Mouse (Mus musculus): ENCODE data around the gene Piwil1.

Piwil1 gene

DNA sequence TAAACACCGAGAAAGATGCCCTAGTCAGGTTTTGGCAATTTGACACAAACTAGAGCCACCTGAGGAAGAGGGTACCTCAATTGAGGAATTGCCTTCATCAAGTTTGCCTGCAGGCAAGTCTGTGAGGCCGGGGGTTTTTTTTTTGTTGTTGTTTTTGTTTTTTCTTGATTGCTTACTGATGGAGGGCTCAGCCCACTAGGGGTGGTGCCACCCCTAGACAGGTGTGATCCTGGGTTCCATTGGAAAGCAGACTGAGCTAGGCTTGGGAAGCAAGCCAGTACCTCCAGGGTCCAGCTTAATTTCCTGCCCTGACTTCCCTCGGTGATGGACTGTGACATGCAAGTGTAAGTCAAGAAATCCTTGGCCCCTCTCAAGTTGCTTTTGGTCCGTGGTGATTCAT lies at the start of gene Piwil1:
Gene Piwil1, plus strand, starts transcription at position 301 of the 400 bp plus-strand sequence.
- no peak for ATAC-seq (ENCODE audit: insufficient number of reproducible peaks, low FRiP score, low TSS enrichment)

DNA sequence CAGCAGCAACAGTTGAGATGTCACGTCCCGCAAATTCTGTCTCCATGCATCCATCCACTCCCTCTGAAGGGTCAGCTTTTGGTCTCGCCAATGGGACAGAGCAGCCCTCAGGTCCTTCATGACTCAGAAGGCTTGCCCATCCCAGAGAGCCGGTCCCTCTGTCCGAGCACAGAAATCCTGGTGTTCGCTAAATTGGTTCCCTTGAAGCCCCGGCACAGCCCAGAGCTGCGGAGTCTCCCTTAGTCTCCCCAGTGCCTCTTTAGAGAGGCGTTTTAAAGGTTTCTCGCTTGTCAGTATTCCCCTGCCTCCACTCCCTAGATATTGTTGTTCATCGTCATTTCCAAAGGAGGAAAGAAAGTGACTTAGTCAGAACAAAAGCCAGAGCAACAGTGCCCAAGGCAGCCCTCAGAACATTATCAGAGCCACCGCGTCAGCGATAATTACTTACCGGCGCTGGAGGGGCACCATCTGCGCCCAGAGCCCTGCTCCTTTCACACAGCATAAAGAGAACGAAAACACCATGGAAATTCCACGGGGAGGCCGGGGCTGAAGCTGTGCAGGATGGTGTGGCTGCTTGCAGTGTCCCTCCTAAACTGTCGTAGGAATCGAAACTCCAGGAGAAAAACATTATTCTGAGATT lies 45.7 kb upstream of the Piwil1 start:
- ATAC-seq (ENCODE audit: insufficient number of reproducible peaks, low FRiP score, low TSS enrichment) = no peak

GRCm38 (mm10) chr5:128660101-128660500 lies 42.2 kb upstream of the Piwil1 start:
- no peak for ATAC-seq (ENCODE audit: insufficient number of reproducible peaks, low FRiP score, low TSS enrichment)

DNA sequence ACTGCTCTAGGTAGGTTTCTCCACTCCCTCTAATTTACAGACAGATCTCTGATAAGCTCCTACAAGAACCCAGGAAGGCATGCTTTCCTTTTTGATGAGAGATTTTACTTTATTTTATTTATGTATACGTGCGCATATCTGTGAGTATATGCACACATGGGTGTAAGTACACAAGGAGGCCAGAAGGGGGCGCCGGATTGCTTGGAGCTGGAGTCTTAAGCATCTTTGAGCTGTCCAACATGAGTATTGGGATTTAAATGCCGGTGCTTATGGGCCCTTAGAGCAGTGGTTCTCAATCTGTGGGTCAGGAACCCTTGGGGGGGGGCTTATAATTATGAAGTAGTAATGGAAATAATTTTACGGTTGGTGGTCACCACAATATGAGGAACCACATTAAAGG lies 39.4 kb upstream of the Piwil1 start:
- no peak for ATAC-seq (ENCODE audit: insufficient number of reproducible peaks, low FRiP score, low TSS enrichment)

DNA sequence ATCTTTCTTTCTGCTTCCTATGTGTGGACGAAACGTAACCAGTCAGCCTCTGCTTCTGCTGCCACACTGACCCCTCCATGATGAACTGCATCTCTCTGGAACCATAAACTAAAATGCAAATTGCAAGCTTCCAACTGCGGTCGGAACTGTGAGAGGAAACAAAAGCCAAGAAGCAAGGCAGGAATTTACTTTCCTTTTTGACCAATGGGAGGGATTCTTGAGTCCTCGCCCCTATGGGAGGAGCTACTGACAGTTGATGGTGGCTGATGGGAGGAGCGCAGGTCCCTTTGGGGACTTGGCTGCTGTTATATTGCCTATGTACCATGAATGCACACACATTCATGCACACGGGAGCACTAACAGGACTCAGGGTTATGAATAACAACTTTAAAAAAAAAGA lies 38.3 kb upstream of the Piwil1 start:
- no peak for ATAC-seq (ENCODE audit: insufficient number of reproducible peaks, low FRiP score, low TSS enrichment)

DNA sequence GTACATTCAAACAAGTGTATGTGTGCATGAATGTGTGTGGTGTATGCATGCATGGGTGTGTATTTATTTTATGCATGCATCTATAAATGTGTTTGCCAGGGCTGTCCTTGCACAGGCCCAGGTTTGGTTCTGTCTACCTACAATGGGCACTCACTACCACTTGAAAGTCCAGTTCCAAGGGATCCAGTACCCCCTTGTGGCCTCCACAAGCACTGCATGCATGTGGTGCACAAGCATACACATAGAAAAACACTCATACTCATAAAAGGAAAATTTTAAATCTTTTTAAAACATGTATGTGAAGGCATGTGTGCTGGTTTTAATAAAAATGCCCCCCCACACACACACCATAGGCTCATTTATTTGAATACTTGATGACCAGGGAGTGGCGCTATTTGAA lies 37.3 kb upstream of the Piwil1 start:
- no peak for ATAC-seq (ENCODE audit: insufficient number of reproducible peaks, low FRiP score, low TSS enrichment)

DNA sequence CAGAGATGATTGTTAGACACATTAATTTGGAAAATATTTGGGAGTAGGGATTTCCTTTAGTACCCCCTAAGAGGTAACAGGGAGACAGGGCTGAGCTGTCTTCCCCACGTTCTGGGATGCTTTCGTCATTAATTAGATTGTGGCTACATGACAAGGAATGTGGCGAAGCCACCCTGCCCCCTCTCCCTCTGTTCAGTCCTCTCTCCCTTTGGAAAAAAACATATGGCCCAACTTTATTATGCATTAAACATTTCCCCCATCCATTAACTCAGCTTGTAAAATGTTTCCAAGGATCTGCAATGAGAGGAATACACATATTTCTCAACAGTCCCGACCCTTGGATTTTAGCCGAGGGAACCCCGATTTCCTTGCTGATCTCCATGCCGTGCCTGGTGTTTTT lies 35.0 kb upstream of the Piwil1 start:
- no peak for ATAC-seq (ENCODE audit: insufficient number of reproducible peaks, low FRiP score, low TSS enrichment)

DNA sequence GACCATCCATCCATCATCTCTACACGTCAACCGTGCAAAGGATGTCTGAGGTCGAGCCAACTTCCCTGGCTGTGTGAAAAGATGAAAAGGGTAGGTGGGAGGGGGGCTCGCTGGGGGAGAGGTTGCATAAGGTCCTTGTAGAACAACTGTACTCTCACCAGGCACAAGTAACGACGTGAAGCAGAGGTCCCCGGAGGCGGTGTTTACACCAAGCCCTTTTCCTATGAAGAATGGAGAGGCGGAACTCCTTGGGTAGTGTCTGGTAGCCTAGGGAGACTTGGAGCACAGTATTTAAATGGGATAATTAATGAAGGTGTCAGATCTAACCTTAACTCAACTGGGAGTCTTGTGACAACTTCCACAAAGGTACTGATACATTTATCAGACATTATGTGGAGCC lies 28.2 kb upstream of the Piwil1 start:
- ATAC-seq (ENCODE audit: insufficient number of reproducible peaks, low FRiP score, low TSS enrichment) = no peak

GRCm38 (mm10) chr5:128677373-128677772 lies 25.0 kb upstream of the Piwil1 start:
- ATAC-seq (ENCODE audit: insufficient number of reproducible peaks, low FRiP score, low TSS enrichment) = no peak

DNA sequence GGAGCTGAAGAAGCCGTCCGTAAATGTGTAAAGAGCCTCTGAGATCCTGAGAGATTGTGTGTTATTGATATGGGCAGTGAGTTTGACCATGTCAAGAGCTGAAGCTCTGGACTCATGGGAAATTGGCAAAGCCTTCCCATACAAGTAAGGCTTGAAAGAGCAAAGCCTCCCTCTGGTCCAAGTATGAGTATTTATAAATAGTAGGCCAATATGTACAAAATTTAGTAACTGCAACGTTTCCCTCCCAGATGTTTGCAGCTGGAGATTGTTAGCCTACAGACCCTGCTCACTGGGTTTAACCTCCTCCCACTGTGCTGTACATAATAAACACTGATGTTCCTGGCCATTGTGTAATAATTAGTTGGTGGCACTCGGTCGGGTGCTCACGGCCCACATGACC lies 24.5 kb upstream of the Piwil1 start:
- no peak for ATAC-seq (ENCODE audit: insufficient number of reproducible peaks, low FRiP score, low TSS enrichment)

GRCm38 (mm10) chr5:128681456-128681855 lies 20.9 kb upstream of the Piwil1 start:
- no peak for ATAC-seq (ENCODE audit: insufficient number of reproducible peaks, low FRiP score, low TSS enrichment)

GRCm38 (mm10) chr5:128684192-128684591 lies 18.1 kb upstream of the Piwil1 start:
- no peak for ATAC-seq (ENCODE audit: insufficient number of reproducible peaks, low FRiP score, low TSS enrichment)

- no peak for ATAC-seq (ENCODE audit: insufficient number of reproducible peaks, low FRiP score, low TSS enrichment)
Observed at GRCm38 (mm10) chr5:128684621-128685020, 17.7 kb upstream of the Piwil1 start.

DNA sequence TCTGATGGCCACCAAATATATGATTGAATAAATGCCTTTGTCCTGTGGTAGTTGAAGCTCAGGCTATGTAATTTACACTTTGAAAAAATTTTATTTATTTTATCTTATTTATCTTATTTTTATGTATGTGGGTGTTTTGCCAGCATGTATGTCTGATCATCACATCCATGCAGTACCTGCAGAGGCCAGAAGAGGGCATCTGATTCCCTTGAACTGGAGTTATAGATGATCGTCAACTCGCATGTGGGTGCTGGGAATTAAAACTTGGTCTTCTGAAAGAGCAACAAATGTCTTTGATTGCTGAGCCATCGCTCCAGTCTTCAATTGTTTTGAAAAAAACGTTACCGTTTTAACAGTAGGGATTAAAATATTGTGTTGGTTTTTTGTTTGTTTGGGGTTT lies 15.2 kb upstream of the Piwil1 start:
- no peak for ATAC-seq (ENCODE audit: insufficient number of reproducible peaks, low FRiP score, low TSS enrichment)

DNA sequence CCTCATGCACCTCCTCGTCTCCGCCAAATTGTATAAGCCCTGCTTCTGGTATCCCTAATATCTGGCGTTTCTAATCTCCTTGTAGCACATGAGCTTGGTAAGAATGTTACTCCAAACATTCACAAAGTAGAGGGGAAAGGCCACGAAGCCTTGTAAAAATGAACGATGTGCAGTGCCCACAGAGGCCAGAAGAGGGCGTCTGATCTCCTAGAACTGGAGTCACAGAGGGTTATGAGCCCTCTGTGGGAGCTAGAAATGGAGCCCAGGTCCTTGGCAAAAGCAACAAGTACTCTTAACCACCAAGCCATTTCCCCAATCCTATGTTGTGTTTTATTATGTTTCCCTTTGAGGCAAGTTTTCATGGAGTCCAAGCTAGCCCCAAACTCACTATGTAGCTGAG lies 8.2 kb upstream of the Piwil1 start:
- no peak for ATAC-seq (ENCODE audit: insufficient number of reproducible peaks, low FRiP score, low TSS enrichment)

DNA sequence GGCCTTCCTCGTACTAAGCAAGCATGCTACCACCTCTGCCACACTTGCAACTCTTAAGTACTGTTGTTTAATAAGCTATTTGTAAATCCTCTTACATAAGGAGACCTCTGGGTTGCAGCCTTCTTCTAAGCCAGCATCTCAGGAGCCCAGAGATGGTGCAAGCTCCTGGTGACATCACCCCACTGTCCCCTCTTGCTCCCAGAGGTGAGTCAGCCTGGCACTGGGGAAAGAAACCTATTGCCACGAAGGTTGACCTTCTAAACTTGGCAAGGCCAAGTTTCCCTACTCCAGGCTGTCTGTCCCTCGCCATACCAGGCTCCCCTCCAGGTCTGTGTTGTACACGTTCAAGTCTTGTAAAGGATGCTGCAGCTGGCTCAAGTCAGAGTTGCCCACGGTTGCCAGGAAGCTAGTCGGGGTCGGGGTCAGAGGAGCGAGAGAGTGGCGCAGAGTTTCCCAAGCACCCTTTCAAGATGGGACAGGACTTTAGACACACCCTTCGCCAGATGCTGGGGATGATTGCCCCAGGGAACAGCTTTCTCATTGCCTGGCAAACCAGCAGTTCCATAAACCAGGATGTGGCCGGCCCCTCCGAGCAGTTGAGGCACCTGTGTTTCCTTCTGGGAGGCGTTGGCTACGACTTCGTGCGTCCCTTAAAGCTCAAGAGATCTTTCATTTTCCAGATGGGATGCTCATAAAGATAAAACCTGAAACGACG lies 7.6 kb upstream of the Piwil1 start:
- ATAC-seq (ENCODE audit: insufficient number of reproducible peaks, low FRiP score, low TSS enrichment) = no peak

DNA sequence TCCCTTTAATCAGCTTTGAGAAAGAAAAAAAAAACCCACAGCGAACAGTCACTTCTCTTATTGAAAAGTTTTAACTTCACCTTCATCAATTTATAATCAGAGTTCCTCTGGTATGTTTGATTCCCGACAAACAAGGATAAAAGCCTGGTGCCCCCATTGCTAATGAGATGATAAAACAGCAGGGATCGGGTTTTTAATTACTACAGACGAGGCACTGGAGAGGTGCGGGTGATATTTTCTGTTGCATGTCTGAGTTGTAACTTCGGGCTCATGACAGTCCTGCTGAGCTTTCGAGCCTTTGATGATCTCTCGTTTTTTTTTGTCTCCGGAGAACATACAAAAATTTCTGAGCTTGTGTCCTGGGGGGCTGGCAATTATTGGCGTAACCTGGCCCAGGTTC lies 5.5 kb upstream of the Piwil1 start:
- no peak for ATAC-seq (ENCODE audit: insufficient number of reproducible peaks, low FRiP score, low TSS enrichment)

DNA sequence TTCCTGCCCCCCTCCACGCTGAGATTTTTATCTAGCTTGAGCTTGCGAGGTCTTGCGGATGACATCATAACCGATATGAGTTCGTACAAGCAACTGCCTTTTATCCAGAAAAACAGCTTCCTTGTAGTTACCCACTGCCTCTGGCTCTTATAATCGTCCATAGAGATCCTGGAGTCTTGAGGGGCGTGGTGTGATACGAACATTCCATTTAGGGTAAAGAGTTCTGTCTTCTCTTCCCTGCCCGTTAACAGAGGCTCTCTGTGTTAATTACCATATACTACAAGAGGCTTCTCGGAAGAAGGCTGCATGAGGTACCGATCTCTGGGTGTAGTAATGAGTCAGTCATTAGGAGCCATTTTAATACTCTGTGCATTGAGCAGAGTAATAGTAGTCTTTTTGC lies 1.6 kb upstream of the Piwil1 start:
- no peak for ATAC-seq (ENCODE audit: insufficient number of reproducible peaks, low FRiP score, low TSS enrichment)

DNA sequence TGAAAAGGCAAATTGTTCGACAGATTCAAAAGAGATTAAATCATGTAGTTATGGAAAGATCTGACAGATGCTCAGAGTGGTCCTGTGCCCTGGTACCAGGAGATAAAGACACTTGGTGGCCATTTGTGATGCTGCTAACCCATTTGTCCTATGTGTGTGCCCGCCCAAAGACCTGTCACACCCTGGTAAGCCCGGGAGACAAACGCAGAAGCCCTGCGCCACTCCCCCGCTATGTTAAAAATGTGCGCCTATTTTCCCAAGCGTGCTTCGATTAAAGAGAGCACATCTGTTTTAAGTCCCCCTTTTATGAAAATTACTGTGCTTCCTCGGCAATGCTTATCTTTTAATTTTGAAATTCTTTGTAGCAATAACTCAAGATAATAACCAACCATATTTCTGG lies 1.4 kb downstream of the Piwil1 start:
- ATAC-seq (ENCODE audit: insufficient number of reproducible peaks, low FRiP score, low TSS enrichment) = no peak

GRCm38 (mm10) chr5:128704134-128704904 lies 2.0 kb downstream of the Piwil1 start:
- ATAC-seq (ENCODE audit: insufficient number of reproducible peaks, low FRiP score, low TSS enrichment) = no peak

GRCm38 (mm10) chr5:128706467-128706866 lies 4.1 kb downstream of the Piwil1 start:
- no peak for ATAC-seq (ENCODE audit: insufficient number of reproducible peaks, low FRiP score, low TSS enrichment)

- ATAC-seq (ENCODE audit: insufficient number of reproducible peaks, low FRiP score, low TSS enrichment) = no peak
Observed at GRCm38 (mm10) chr5:128707271-128707670, 4.9 kb downstream of the Piwil1 start.
